Mouse (Mus musculus) midbrain, embryonic 13.5 days (tissue): ENCODE results near the gene Stra6. TPM values are rescaled to one million over a fixed set of nuclear protein-coding genes. Genes with fewer than 3 reads are reported as not detected.
A peak's percentile ranks its signal among the peaks of the same experiment; 100 is the strongest.

Experiments used
- ATAC-seq: fragments of 200-750 bp; cut with Nextera tagmentation; 2 replicates; pipeline ENCODE4 v1.8.0; 2017; ENCODE audit warnings: mild to moderate bottlenecking, moderate TSS enrichment, moderate library complexity
- H3K27ac ChIP-seq: fragments of 300-500 bp; sonication (generic); 2 replicates; pipeline ENCODE4 v1.5.1; 2015; ENCODE audit warnings: inconsistent platforms, mild to moderate bottlenecking, moderate library complexity
- H3K27me3 ChIP-seq: fragments of 300-500 bp; sonication (generic); 2 replicates; pipeline ENCODE4 v1.6.1; 2015; ENCODE audit warnings: mild to moderate bottlenecking, inconsistent platforms
- H3K36me3 ChIP-seq: fragments of 300-500 bp; sonication (generic); 2 replicates; pipeline ENCODE4 v1.6.1; 2015; ENCODE audit warnings: mild to moderate bottlenecking, inconsistent platforms
- H3K4me1 ChIP-seq: fragments of 300-500 bp; sonication (generic); replicated peaks from 2 replicates; pipeline ENCODE4 v1.6.1; 2015; ENCODE audit warnings: inconsistent platforms
- H3K4me2 ChIP-seq: fragments of 300-500 bp; sonication (generic); replicated peaks from 2 replicates; pipeline ENCODE4 v1.6.1; 2015; ENCODE audit warnings: moderate library complexity, mild to moderate bottlenecking, inconsistent platforms
- H3K4me3 ChIP-seq: fragments of 300-500 bp; sonication (generic); replicated peaks from 2 replicates; pipeline ENCODE4 v1.5.1; 2015; ENCODE audit warnings: mild to moderate bottlenecking, inconsistent platforms
- H3K9ac ChIP-seq: fragments of 300-500 bp; sonication (generic); replicated peaks from 2 replicates; pipeline ENCODE4 v1.6.1; 2015; ENCODE audit warnings: mild to moderate bottlenecking, inconsistent platforms
- H3K9me3 ChIP-seq: fragments of 300-500 bp; sonication (generic); 2 replicates; pipeline ENCODE4 v1.6.1; 2016; ENCODE audit warnings: mild to moderate bottlenecking, inconsistent platforms
- WGBS: fragments of 180-500 bp; shearing (Covaris S2); methylation state at CpG from one replicate; pipeline ENCODE4 v1.1.7; 2015; 5-methylcytosine and 5-hydroxymethylcytosine counted together
- polyA plus RNA-seq: library from polyadenylated mRNA; unstranded; fragments of >200 nt; fragmentation: Nextera tagmentation; extraction: Ambion mirVana; gene quantifications from 2 replicates; pipeline ENCODE4 v1.2.1, GENCODE M21; 2015

Stra6 gene
- polyA plus RNA-seq, 1 experiment from 2014 or later, result 9.9 TPM

GRCm38 (mm10) chr9:58102013-58102412 lies 38.4 kb downstream of the Stra6 start:
- H3K4me1 ChIP-seq, result peaks cover 60% of the 10 kb centered on the region
- H3K4me3 ChIP-seq, result no peak overlapping the region
- no peak overlapping the region for H3K4me2 ChIP-seq
- ATAC-seq, result no peak
- WGBS, result 60% methylated on average over 4 of the region's 4 CpGs
- H3K36me3 ChIP-seq, result no peaks in the 10 kb centered on the region
- no peak overlapping the region for H3K9ac ChIP-seq
- H3K27me3 ChIP-seq, result peaks cover 5% of the 10 kb centered on the region; the same call in 1 of the 2 replicates
- no peaks in the 10 kb centered on the region for H3K9me3 ChIP-seq
- no peak overlapping the region for H3K27ac ChIP-seq

- no peak for ATAC-seq
Observed at GRCm38 (mm10) chr9:58103647-58104046, 40.1 kb downstream of the Stra6 start.

GRCm38 (mm10) chr9:58105595-58106169 lies 42.1 kb downstream of the Stra6 start:
- Histone ChIP-seq H3K27ac (peak overlapping the region; percentile 16; the same call in 1 of the 2 replicates), H3K27me3 (0 out of 2 replicates have a peak, but pooled peaks cover 14% of the 10 kb centered on the region), H3K9ac (no peak overlapping the region), H3K36me3 (no peaks in the 10 kb centered on the region), H3K4me2 (no peak overlapping the region), H3K9me3 (no peaks in the 10 kb centered on the region), H3K4me3 (no peak overlapping the region), H3K4me1 (peaks cover 66% of the 10 kb centered on the region)
- ATAC-seq, result no peak
- WGBS, result 68% methylated on average over 15 of the region's 15 CpGs

More at GRCm38 (mm10) chr9:58103647-58104046, 40.1 kb downstream of the Stra6 start:
- no peak overlapping the region for H3K4me2 ChIP-seq
- no peak overlapping the region for H3K4me3 ChIP-seq
- no peak overlapping the region for H3K9ac ChIP-seq
- 50% methylated on average over 6 of the region's 6 CpGs for WGBS
- no peaks in the 10 kb centered on the region for H3K36me3 ChIP-seq
- H3K4me1 ChIP-seq, result peaks cover 59% of the 10 kb centered on the region
- no peak overlapping the region for H3K27ac ChIP-seq
- H3K27me3 ChIP-seq, result 0 out of 2 replicates have a peak, but pooled peaks cover 7% of the 10 kb centered on the region
- H3K9me3 ChIP-seq, result no peaks in the 10 kb centered on the region

- Histone ChIP-seq H3K4me3 (no peak overlapping the region), H3K9me3 (no peaks in the 10 kb centered on the region), H3K36me3 (no peaks in the 10 kb centered on the region), H3K27me3 (0 out of 2 replicates have a peak, but pooled peaks cover 14% of the 10 kb centered on the region), H3K27ac (peak overlapping the region; percentile 57), H3K4me1 (peaks cover 69% of the 10 kb centered on the region), H3K9ac (no peak overlapping the region), H3K4me2 (no peak overlapping the region)
- 30% methylated on average over 5 of the region's 5 CpGs for WGBS
- ATAC-seq, result no peak
Observed at GRCm38 (mm10) chr9:58107494-58107893, 43.9 kb downstream of the Stra6 start.

- peak overlapping the region; percentile 97 for H3K27ac ChIP-seq
- WGBS, result 70% methylated on average over 5 of the region's 5 CpGs
- H3K4me1 ChIP-seq, result peaks cover 86% of the 10 kb centered on the region
- no peak overlapping the region for H3K4me2 ChIP-seq
- no peak overlapping the region for H3K9ac ChIP-seq
- H3K27me3 ChIP-seq, result peaks cover 18% of the 10 kb centered on the region; the same call in 1 of the 2 replicates
- H3K36me3 ChIP-seq, result no peaks in the 10 kb centered on the region
- ATAC-seq, result no peak
- H3K4me3 ChIP-seq, result no peak overlapping the region
- H3K9me3 ChIP-seq, result no peaks in the 10 kb centered on the region
Observed at GRCm38 (mm10) chr9:58110787-58111186, 47.2 kb downstream of the Stra6 start.

GRCm38 (mm10) chr9:58111431-58111830 lies 47.8 kb downstream of the Stra6 start:
- no peaks in the 10 kb centered on the region for H3K36me3 ChIP-seq
- H3K27ac ChIP-seq, result peak overlapping the region; percentile 97
- ATAC-seq, result no peak
- peaks cover 18% of the 10 kb centered on the region; the same call in 1 of the 2 replicates for H3K27me3 ChIP-seq
- WGBS, result 46% methylated on average over 6 of the region's 6 CpGs
- H3K4me3 ChIP-seq, result no peak overlapping the region
- H3K9ac ChIP-seq, result 0 out of 2 replicates have a peak overlapping the region, but pooled peaks have one; percentile 40
- H3K4me1 ChIP-seq, result peaks cover 86% of the 10 kb centered on the region
- H3K4me2 ChIP-seq, result no peak overlapping the region
- H3K9me3 ChIP-seq, result no peaks in the 10 kb centered on the region

GRCm38 (mm10) chr9:58112321-58112751 lies 48.7 kb downstream of the Stra6 start:
- Histone ChIP-seq H3K4me2 (peak overlapping the region; percentile 43), H3K27me3 (peaks cover 24% of the 10 kb centered on the region), H3K9ac (peak overlapping the region; percentile 40; the same call in 1 of the 2 replicates), H3K36me3 (no peaks in the 10 kb centered on the region), H3K9me3 (no peaks in the 10 kb centered on the region), H3K27ac (peak overlapping the region; percentile 97), H3K4me3 (no peak overlapping the region), H3K4me1 (peaks cover 80% of the 10 kb centered on the region)
- ATAC-seq, result peak; percentile 83
- under 1% methylated on average over 6 of the region's 6 CpGs for WGBS

- Histone ChIP-seq H3K9ac (peak overlapping the region; percentile 57), H3K27ac (peak overlapping the region; percentile 97), H3K4me1 (peaks cover 74% of the 10 kb centered on the region), H3K36me3 (no peaks in the 10 kb centered on the region), H3K4me2 (peak overlapping the region; percentile 43), H3K9me3 (no peaks in the 10 kb centered on the region), H3K4me3 (peak overlapping the region; percentile 21; the same call in 1 of the 2 replicates), H3K27me3 (peaks cover 26% of the 10 kb centered on the region)
- WGBS, result 2% methylated on average over 6 of the region's 6 CpGs
- ATAC-seq, result peak; percentile 61
Observed at GRCm38 (mm10) chr9:58112866-58113278, 49.3 kb downstream of the Stra6 start.

- H3K4me3 ChIP-seq, result peak overlapping the region; percentile 21
- peaks cover 71% of the 10 kb centered on the region for H3K4me1 ChIP-seq
- peak; percentile 53 for ATAC-seq
- peak overlapping the region; percentile 57 for H3K9ac ChIP-seq
- H3K36me3 ChIP-seq, result no peaks in the 10 kb centered on the region
- H3K9me3 ChIP-seq, result no peaks in the 10 kb centered on the region
- H3K27me3 ChIP-seq, result peaks cover 31% of the 10 kb centered on the region
- peak overlapping the region; percentile 97 for H3K27ac ChIP-seq
- WGBS, result 2% methylated on average over 22 of the region's 22 CpGs
- H3K4me2 ChIP-seq, result peak overlapping the region; percentile 43
Observed at GRCm38 (mm10) chr9:58113279-58113884, 49.8 kb downstream of the Stra6 start.

GRCm38 (mm10) chr9:58114019-58114418 lies 50.4 kb downstream of the Stra6 start:
- 2% methylated on average over 9 of the region's 9 CpGs for WGBS
- Histone ChIP-seq H3K9me3 (no peaks in the 10 kb centered on the region), H3K4me2 (peak overlapping the region; percentile 43), H3K4me1 (peaks cover 71% of the 10 kb centered on the region), H3K9ac (peak overlapping the region; percentile 57; the same call in 1 of the 2 replicates), H3K27ac (peak overlapping the region; percentile 97), H3K27me3 (peaks cover 32% of the 10 kb centered on the region), H3K4me3 (no peak overlapping the region), H3K36me3 (no peaks in the 10 kb centered on the region)
- no peak for ATAC-seq

- Histone ChIP-seq H3K36me3 (no peaks in the 10 kb centered on the region), H3K9ac (peak overlapping the region; percentile 36), H3K4me2 (no peak overlapping the region), H3K27ac (peak overlapping the region; percentile 97), H3K4me3 (no peak overlapping the region), H3K4me1 (peaks cover 62% of the 10 kb centered on the region), H3K9me3 (no peaks in the 10 kb centered on the region), H3K27me3 (peaks cover 26% of the 10 kb centered on the region)
- 25% methylated on average over 7 of the region's 7 CpGs for WGBS
- ATAC-seq, result no peak
Observed at GRCm38 (mm10) chr9:58115297-58115925, 51.8 kb downstream of the Stra6 start.
